Mouse (Mus musculus) heart, postnatal 10 days (tissue): ENCODE data around the gene Krtap4-6. TPM values are rescaled to one million over a fixed set of nuclear protein-coding genes. Genes with fewer than 3 reads are reported as not detected.

ENCODE experiments used
- total RNA-seq, 2 experiments: library from RNA; stranded (reverse); gene quantifications; 2 replicates each; pipeline ENCODE4 v1.2.3; 2021

Krtap4-6 gene
- total RNA-seq, 2 experiments from 2014 or later: not detected

Other genes with a start within 250 kb of the Krtap4-6 start
- gene Krt12, start 243.7 kb downstream of the Krtap4-6 start, total RNA-seq: not detected
- gene Krt20, start 227.8 kb downstream of the Krtap4-6 start, total RNA-seq: under 1 TPM; 0.26 to 0.30 TPM
- gene Krt23, start 172.8 kb downstream of the Krtap4-6 start, total RNA-seq: under 1 TPM in 1 of 2 experiments, not detected in 1; 0.17 TPM
- gene Krt39, start 144.6 kb downstream of the Krtap4-6 start, total RNA-seq: not detected
- gene Krt40, start 122.8 kb downstream of the Krtap4-6 start, total RNA-seq: not detected
- gene Krtap3-3, start 115.1 kb downstream of the Krtap4-6 start, total RNA-seq: not detected
- gene Krtap3-2, start 109.1 kb downstream of the Krtap4-6 start, total RNA-seq: not detected
- not detected for gene Gm11939, start 106.5 kb downstream of the Krtap4-6 start, total RNA-seq
- not detected for gene Krtap3-1, start 99.3 kb downstream of the Krtap4-6 start, total RNA-seq
- not detected for gene Krtap1-5, start 84.9 kb downstream of the Krtap4-6 start, total RNA-seq
- not detected for gene Krtap1-4, start 82.3 kb downstream of the Krtap4-6 start, total RNA-seq
- gene Krtap1-3, start 74.6 kb downstream of the Krtap4-6 start, total RNA-seq: not detected
- gene Krtap9-3, start 67.9 kb downstream of the Krtap4-6 start, total RNA-seq: not detected
- not detected for gene Gm11938, start 62.7 kb downstream of the Krtap4-6 start, total RNA-seq
- not detected for gene Gm11937, start 55.8 kb downstream of the Krtap4-6 start, total RNA-seq
- not detected for gene Krtap2-4, start 51.1 kb downstream of the Krtap4-6 start, total RNA-seq
- not detected for gene Gm11562, start 45.5 kb downstream of the Krtap4-6 start, total RNA-seq
- not detected for gene Krtap4-1, start 37.7 kb downstream of the Krtap4-6 start, total RNA-seq
- not detected for gene Krtap4-2, start 30.9 kb downstream of the Krtap4-6 start, total RNA-seq
- gene Krtap4-7, start 21.9 kb downstream of the Krtap4-6 start, total RNA-seq: not detected
- gene Gm11555, start 15.7 kb downstream of the Krtap4-6 start, total RNA-seq: not detected
- gene Gm11563, start 7.0 kb downstream of the Krtap4-6 start, total RNA-seq: not detected
- not detected for gene Gm14190, start 24.8 kb upstream of the Krtap4-6 start, total RNA-seq
- gene Gm14180, start 68.3 kb upstream of the Krtap4-6 start, total RNA-seq: not detected
- not detected for gene Gm11595, start 107.0 kb upstream of the Krtap4-6 start, total RNA-seq
- not detected for gene Krtap4-8, start 114.7 kb upstream of the Krtap4-6 start, total RNA-seq
- not detected for gene Krtap4-9, start 119.2 kb upstream of the Krtap4-6 start, total RNA-seq
- gene Gm11596, start 127.5 kb upstream of the Krtap4-6 start, total RNA-seq: not detected
- not detected for gene Gm11569, start 133.0 kb upstream of the Krtap4-6 start, total RNA-seq
- not detected for gene Gm11554, start 138.5 kb upstream of the Krtap4-6 start, total RNA-seq
- not detected for gene Krtap4-13, start 143.9 kb upstream of the Krtap4-6 start, total RNA-seq
- not detected for gene Gm11564, start 149.7 kb upstream of the Krtap4-6 start, total RNA-seq
- gene 2300003K06Rik, start 172.1 kb upstream of the Krtap4-6 start, total RNA-seq: not detected
- gene Krtap4-16, start 185.6 kb upstream of the Krtap4-6 start, total RNA-seq: not detected
- not detected for gene Gm11568, start 192.0 kb upstream of the Krtap4-6 start, total RNA-seq
- gene Gm11559, start 198.5 kb upstream of the Krtap4-6 start, total RNA-seq: not detected
- not detected for gene Krtap9-1, start 207.4 kb upstream of the Krtap4-6 start, total RNA-seq
- not detected for gene Gm11567, start 213.2 kb upstream of the Krtap4-6 start, total RNA-seq
- gene Krtap31-1, start 242.0 kb upstream of the Krtap4-6 start, total RNA-seq: not detected
- gene Gm11565, start 248.8 kb upstream of the Krtap4-6 start, total RNA-seq: not detected